Mouse (Mus musculus): ENCODE results near the gene Lmx1b. TPM values are rescaled to one million over a fixed set of nuclear protein-coding genes. Genes with fewer than 3 reads are reported as not detected.
A peak's percentile ranks its signal among the peaks of the same experiment; 100 is the strongest.

Lmx1b gene
- polyA plus RNA-seq, 1 experiment from 2014 or later, result 7.7 TPM

GRCm38 (mm10) chr2:33581449-33581777 lies 58.9 kb downstream of the Lmx1b start:
- Histone ChIP-seq H3K4me1 (replicated peaks) (peaks cover 74% of the 10 kb centered on the region), H3K27ac (0 out of 2 replicates have a peak overlapping the region, but pooled peaks have one; percentile 12)
- 0% methylated on average over 6 of the region's 6 CpGs for WGBS

GRCm38 (mm10) chr2:33580697-33581448 lies 59.4 kb downstream of the Lmx1b start:
- no peak for DNase-seq (ENCODE audit: low spot score)
- 1% methylated on average over 34 of the region's 34 CpGs for WGBS
- H3K4me3 ChIP-seq, result peak overlapping the region; percentile 40
- no peaks in the 10 kb centered on the region for H3K36me3 ChIP-seq
- H3K4me1 ChIP-seq (replicated peaks), result peaks cover 71% of the 10 kb centered on the region
- H3K27me3 ChIP-seq (ENCODE audit: insufficient read depth, poor library complexity, severe bottlenecking), result peaks cover 100% of the 10 kb centered on the region
- peak overlapping the region; percentile 59 for H3K27ac ChIP-seq
- H3K9me3 ChIP-seq, result no peaks in the 10 kb centered on the region

More at GRCm38 (mm10) chr2:33581449-33581777, 58.9 kb downstream of the Lmx1b start:
- DNase-seq (ENCODE audit: low spot score), result no peak
- H3K36me3 ChIP-seq, result no peaks in the 10 kb centered on the region
- H3K4me3 ChIP-seq, result peak overlapping the region; percentile 40
- H3K9me3 ChIP-seq, result no peaks in the 10 kb centered on the region
- H3K27me3 ChIP-seq (ENCODE audit: insufficient read depth, poor library complexity, severe bottlenecking), result peaks cover 100% of the 10 kb centered on the region

GRCm38 (mm10) chr2:33575406-33575805 lies 64.9 kb downstream of the Lmx1b start:
- Histone ChIP-seq H3K4me3 (no peak overlapping the region), H3K27me3 (ENCODE audit: insufficient read depth, poor library complexity, severe bottlenecking) (peaks cover 93% of the 10 kb centered on the region), H3K4me1 (replicated peaks) (peaks cover 38% of the 10 kb centered on the region), H3K9me3 (no peaks in the 10 kb centered on the region), H3K36me3 (no peaks in the 10 kb centered on the region), H3K27ac (no peak overlapping the region)
- no peak for DNase-seq (ENCODE audit: low spot score)
- 13% methylated on average over 13 of the region's 13 CpGs for WGBS

GRCm38 (mm10) chr2:33573075-33573474 lies 67.2 kb downstream of the Lmx1b start:
- no peak overlapping the region for H3K27ac ChIP-seq
- no peaks in the 10 kb centered on the region for H3K36me3 ChIP-seq
- peaks cover 93% of the 10 kb centered on the region for H3K27me3 ChIP-seq (ENCODE audit: insufficient read depth, poor library complexity, severe bottlenecking)

GRCm38 (mm10) chr2:33571219-33571824 lies 69.0 kb downstream of the Lmx1b start:
- Histone ChIP-seq H3K9me3 (no peaks in the 10 kb centered on the region), H3K36me3 (no peaks in the 10 kb centered on the region), H3K27ac (no peak overlapping the region), H3K4me3 (no peak overlapping the region), H3K27me3 (ENCODE audit: insufficient read depth, poor library complexity, severe bottlenecking) (peaks cover 93% of the 10 kb centered on the region), H3K4me1 (replicated peaks) (peaks cover 43% of the 10 kb centered on the region)
- 42% methylated on average over 16 of the region's 16 CpGs for WGBS
- no peak for DNase-seq (ENCODE audit: low spot score)

More at GRCm38 (mm10) chr2:33573075-33573474, 67.2 kb downstream of the Lmx1b start:
- Histone ChIP-seq H3K4me3 (no peak overlapping the region), H3K4me1 (replicated peaks) (peaks cover 42% of the 10 kb centered on the region), H3K9me3 (no peaks in the 10 kb centered on the region)
- DNase-seq (ENCODE audit: low spot score), result no peak
- WGBS, result 96% methylated on average over 7 of the region's 7 CpGs

GRCm38 (mm10) chr2:33569698-33570097 lies 70.6 kb downstream of the Lmx1b start:
- Histone ChIP-seq H3K27me3 (ENCODE audit: insufficient read depth, poor library complexity, severe bottlenecking) (peaks cover 93% of the 10 kb centered on the region), H3K9me3 (no peaks in the 10 kb centered on the region), H3K4me3 (no peak overlapping the region), H3K27ac (no peak overlapping the region), H3K36me3 (0 out of 2 replicates have a peak, but pooled peaks cover 3% of the 10 kb centered on the region), H3K4me1 (replicated peaks) (peaks cover 39% of the 10 kb centered on the region)
- no peak for DNase-seq (ENCODE audit: low spot score)
- 74% methylated on average over 10 of the region's 10 CpGs for WGBS

GRCm38 (mm10) chr2:33569240-33569639 lies 71.1 kb downstream of the Lmx1b start:
- WGBS, result 22% methylated on average over 9 of the region's 9 CpGs
- H3K27me3 ChIP-seq (ENCODE audit: insufficient read depth, poor library complexity, severe bottlenecking), result peaks cover 93% of the 10 kb centered on the region

GRCm38 (mm10) chr2:33565886-33566285 lies 74.4 kb downstream of the Lmx1b start:
- no peak overlapping the region for H3K27ac ChIP-seq
- WGBS, result 69% methylated on average over 4 of the region's 4 CpGs
- H3K4me3 ChIP-seq, result no peak overlapping the region
- DNase-seq (ENCODE audit: low spot score), result no peak
- 0 out of 2 replicates have a peak, but pooled peaks cover 3% of the 10 kb centered on the region for H3K36me3 ChIP-seq
- H3K9me3 ChIP-seq, result no peaks in the 10 kb centered on the region
- peaks cover 51% of the 10 kb centered on the region for H3K4me1 ChIP-seq (replicated peaks)
- H3K27me3 ChIP-seq (ENCODE audit: insufficient read depth, poor library complexity, severe bottlenecking), result peaks cover 90% of the 10 kb centered on the region

More at GRCm38 (mm10) chr2:33569240-33569639, 71.1 kb downstream of the Lmx1b start:
- H3K4me1 ChIP-seq (replicated peaks), result peaks cover 42% of the 10 kb centered on the region
- 0 out of 2 replicates have a peak, but pooled peaks cover 3% of the 10 kb centered on the region for H3K36me3 ChIP-seq
- peak; percentile 64 for DNase-seq (ENCODE audit: low spot score)
- H3K4me3 ChIP-seq, result 0 out of 2 replicates have a peak overlapping the region, but pooled peaks have one; percentile 9
- H3K27ac ChIP-seq, result no peak overlapping the region
- H3K9me3 ChIP-seq, result no peaks in the 10 kb centered on the region

GRCm38 (mm10) chr2:33564748-33565147 lies 75.6 kb downstream of the Lmx1b start:
- no peaks in the 10 kb centered on the region for H3K9me3 ChIP-seq
- 0 out of 2 replicates have a peak, but pooled peaks cover 3% of the 10 kb centered on the region for H3K36me3 ChIP-seq
- H3K4me1 ChIP-seq (replicated peaks), result peaks cover 49% of the 10 kb centered on the region
- no peak for DNase-seq (ENCODE audit: low spot score)
- H3K27me3 ChIP-seq (ENCODE audit: insufficient read depth, poor library complexity, severe bottlenecking), result peaks cover 90% of the 10 kb centered on the region
- H3K27ac ChIP-seq, result no peak overlapping the region
- no peak overlapping the region for H3K4me3 ChIP-seq
- 90% methylated on average over 9 of the region's 9 CpGs for WGBS

- Histone ChIP-seq H3K36me3 (0 out of 2 replicates have a peak, but pooled peaks cover 1% of the 10 kb centered on the region), H3K4me1 (replicated peaks) (peaks cover 37% of the 10 kb centered on the region), H3K27me3 (ENCODE audit: insufficient read depth, poor library complexity, severe bottlenecking) (peaks cover 74% of the 10 kb centered on the region), H3K4me3 (no peak overlapping the region), H3K27ac (peak overlapping the region; percentile 12; the same call in 1 of the 2 replicates), H3K9me3 (no peaks in the 10 kb centered on the region)
- WGBS, result 8% methylated on average over 6 of the region's 6 CpGs
- peak; percentile 75 for DNase-seq (ENCODE audit: low spot score)
Measured at GRCm38 (mm10) chr2:33559752-33560151, 80.6 kb downstream of the Lmx1b start.

GRCm38 (mm10) chr2:33559334-33559733 lies 81.0 kb downstream of the Lmx1b start:
- 39% methylated on average over 7 of the region's 7 CpGs for WGBS
- Histone ChIP-seq H3K27me3 (ENCODE audit: insufficient read depth, poor library complexity, severe bottlenecking) (peaks cover 73% of the 10 kb centered on the region), H3K27ac (0 out of 2 replicates have a peak overlapping the region, but pooled peaks have one; percentile 12), H3K4me1 (replicated peaks) (peaks cover 34% of the 10 kb centered on the region), H3K4me3 (no peak overlapping the region), H3K36me3 (no peaks in the 10 kb centered on the region), H3K9me3 (no peaks in the 10 kb centered on the region)
- DNase-seq (ENCODE audit: low spot score), result no peak

GRCm38 (mm10) chr2:33558233-33558632 lies 82.1 kb downstream of the Lmx1b start:
- Histone ChIP-seq H3K36me3 (no peaks in the 10 kb centered on the region), H3K27ac (no peak overlapping the region), H3K4me3 (no peak overlapping the region), H3K27me3 (ENCODE audit: insufficient read depth, poor library complexity, severe bottlenecking) (peaks cover 66% of the 10 kb centered on the region), H3K4me1 (replicated peaks) (peaks cover 31% of the 10 kb centered on the region), H3K9me3 (no peaks in the 10 kb centered on the region)
- DNase-seq (ENCODE audit: low spot score), result peak; percentile 85
- 14% methylated on average over 6 of the region's 6 CpGs for WGBS

- DNase-seq (ENCODE audit: low spot score), result no peak
- H3K27me3 ChIP-seq (ENCODE audit: insufficient read depth, poor library complexity, severe bottlenecking), result peaks cover 46% of the 10 kb centered on the region
- no peak overlapping the region for H3K4me3 ChIP-seq
- H3K4me1 ChIP-seq (replicated peaks), result peaks cover 13% of the 10 kb centered on the region
- peak overlapping the region; percentile 35 for H3K27ac ChIP-seq
- H3K36me3 ChIP-seq, result no peaks in the 10 kb centered on the region
- 76% methylated on average over 8 of the region's 8 CpGs for WGBS
- no peaks in the 10 kb centered on the region for H3K9me3 ChIP-seq
Measured at GRCm38 (mm10) chr2:33555573-33555972, 84.7 kb downstream of the Lmx1b start.

All from hindbrain, embryonic 10.5 days (tissue).